15 mouse cellular contexts compared by ENCODE assay signal in the genomic region with DNA sequence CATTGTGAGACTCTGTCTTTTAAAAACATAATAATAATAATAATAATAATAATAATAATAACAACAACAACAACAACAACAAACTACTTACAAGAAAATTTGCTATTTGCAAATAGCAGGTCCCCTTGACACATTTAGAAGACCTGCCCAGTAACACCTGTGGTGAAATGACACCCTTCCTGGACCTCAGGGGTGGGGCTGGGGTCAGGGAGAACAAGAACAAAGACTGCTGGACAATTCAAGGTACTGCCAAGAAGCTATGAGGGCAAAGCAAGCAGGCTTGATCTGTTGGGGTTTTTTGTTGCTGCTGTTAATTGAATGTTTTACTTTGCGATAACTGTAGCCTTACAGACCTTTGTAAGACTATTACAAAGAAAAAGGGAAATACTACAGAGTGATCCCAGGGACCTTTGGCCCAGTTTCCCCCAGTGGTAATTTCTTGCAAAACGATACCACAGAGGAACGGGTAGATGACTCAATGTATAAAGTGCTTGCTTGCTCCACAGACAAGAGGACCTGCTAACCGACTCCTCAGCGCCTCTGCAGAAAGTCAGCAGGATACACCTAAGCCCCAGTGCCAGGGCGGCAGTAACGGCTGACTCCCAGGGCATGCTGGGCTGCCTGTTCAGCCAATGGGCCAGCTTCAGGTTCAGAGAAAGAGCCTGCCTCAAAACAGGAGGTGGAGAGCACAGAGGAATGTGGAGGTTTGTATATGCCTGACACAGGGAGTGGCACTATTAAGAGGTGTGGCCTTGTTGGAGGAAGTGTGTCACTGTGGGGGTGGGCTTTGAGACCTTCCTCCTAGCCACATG. TPM values are rescaled to one million over a fixed set of nuclear protein-coding genes. Genes with fewer than 3 reads are reported as not detected.
A peak's percentile ranks its signal among the peaks of the same experiment; 100 is the strongest.
DNase-seq lines count a peak whose midpoint lies in the region; ATAC-seq lines count a peak whose summit lies in the region.
"Had no signal": no experiment of that assay in that cellular context is flagged by ENCODE, and none has a peak within 500 bp of the region (broad histone marks: within the 10 kb centered on the region; RNA-seq: fewer than 3 reads in every experiment).

No protein-coding gene starts in this region.

- H3K27ac ChIP-seq in limb, embryonic 15.5 days: no peak overlapping the region
- H3K27ac ChIP-seq in limb, embryonic 10.5 days: no peak overlapping the region
- H3K27ac ChIP-seq: embryonic facial prominence, embryonic 15.5 days had no signal

- 86% methylated on average over 7 of the region's 7 CpGs for WGBS in limb, embryonic 15.5 days
- 89% methylated on average over 7 of the region's 7 CpGs for WGBS in limb, embryonic 10.5 days

- no peaks in the 10 kb centered on the region for H3K36me3 ChIP-seq in limb, embryonic 15.5 days
- H3K36me3 ChIP-seq in limb, embryonic 10.5 days: no peaks in the 10 kb centered on the region
- H3K36me3 ChIP-seq: embryonic facial prominence, embryonic 15.5 days had no signal

- no peak overlapping the region for H3K4me2 ChIP-seq in limb, embryonic 15.5 days
- H3K4me2 ChIP-seq: embryonic facial prominence, embryonic 15.5 days; midbrain, embryonic 11.5 days had no signal

- H3K9ac ChIP-seq in limb, embryonic 15.5 days: no peak overlapping the region
- H3K9ac ChIP-seq: embryonic facial prominence, embryonic 15.5 days; forebrain, postnatal 0 days had no signal

- no peaks in the 10 kb centered on the region for H3K9me3 ChIP-seq in limb, embryonic 15.5 days
- H3K9me3 ChIP-seq in limb, embryonic 10.5 days (replicated peaks): no peaks in the 10 kb centered on the region
- H3K9me3 ChIP-seq: embryonic facial prominence, embryonic 15.5 days had no signal

- no peaks in the 10 kb centered on the region for H3K27me3 ChIP-seq in limb, embryonic 15.5 days
- H3K27me3 ChIP-seq in limb, embryonic 10.5 days (ENCODE audit: low read depth, poor library complexity, severe bottlenecking): no peaks in the 10 kb centered on the region
- H3K27me3 ChIP-seq: embryonic facial prominence, embryonic 15.5 days had no signal

- ATAC-seq in limb, embryonic 15.5 days (ENCODE audit: insufficient number of reproducible peaks, low FRiP score, low TSS enrichment, low read depth): 0 out of 2 replicates have a peak, but pooled peaks have one; percentile 45
- ATAC-seq in hematopoietic stem cell, adult 5-6 weeks (replicated peaks in 1 of 2; ENCODE audit: insufficient read depth in 1 of 2, low FRiP score in 2 of 2, low TSS enrichment in 1 of 2, low read depth in 1 of 2, poor library complexity in 2 of 2, severe bottlenecking in 2 of 2): peak; percentile 71 to 84; a peak in 3 of 4 replicates
- ATAC-seq in megakaryocyte, adult 5-6 weeks (ENCODE audit: poor library complexity, severe bottlenecking): peak; percentile 85
- ATAC-seq: forebrain, postnatal 0 days; inflammation-experienced regulatory T-cells, adult 6 months had no signal

- no peaks in the 10 kb centered on the region for H3K4me1 ChIP-seq in limb, embryonic 15.5 days
- peaks cover 14% of the 10 kb centered on the region for H3K4me1 ChIP-seq in limb, embryonic 10.5 days
- H3K4me1 ChIP-seq: embryonic facial prominence, embryonic 15.5 days had no signal

- no peak for DNase-seq in limb, embryonic 10.5 days (ENCODE audit: low spot score)
- DNase-seq in ES-CJ7 (ENCODE audit: low read depth, low spot score): peak; percentile 91
- no peak for DNase-seq in frontal cortex, postnatal 10 days (ENCODE audit: low spot score in 2 of 2)
- DNase-seq in right cerebral cortex, postnatal 14 days: no peak
- DNase-seq in right cerebral cortex, postnatal 36 days (ENCODE audit: low spot score in 2 of 2): no peak
- DNase-seq: cerebellum, postnatal 36 days; forebrain, postnatal 0 days; gastrocnemius, postnatal 36 days; heart, postnatal 10 days had no signal

- no peak overlapping the region for H3K4me3 ChIP-seq in limb, embryonic 15.5 days
- H3K4me3 ChIP-seq in limb, embryonic 10.5 days: no peak overlapping the region
- H3K4me3 ChIP-seq: embryonic facial prominence, embryonic 15.5 days had no signal

RNA-seq across cellular contexts. Expression of a gene that starts 14.5 kb away (rescaled TPM):
- polyA plus RNA-seq in limb, embryonic 15.5 days (2015; fragmentation: Nextera tagmentation; extraction: Ambion mirVana): 7.6 and 8.7 TPM in 2 replicates
- polyA plus RNA-seq in limb, embryonic 10.5 days (2016; fragmentation: Nextera tagmentation; extraction: Ambion mirVana): 11.0 and 11.9 TPM in 2 replicates
- 2.5 and 3.9 TPM in 2 replicates for total RNA-seq in hematopoietic stem cell, adult 5-6 weeks (2017)
- 12.1 and 13.2 TPM in 2 replicates for total RNA-seq in megakaryocyte, adult 5-6 weeks (2015)
- 4.4 and 7.6 TPM in 2 replicates for total RNA-seq in megakaryocyte, adult 5-6 weeks (2017)
